Mouse (Mus musculus): ENCODE measurements around the gene Arhgdia.
A peak's percentile ranks its signal among the peaks of the same experiment; 100 is the strongest.
"Not testable (repeated sequence)": the region's sequence is repeated elsewhere in the genome, so short reads cannot be mapped to it uniquely, and the experiment has no call there.

Arhgdia gene

DNA sequence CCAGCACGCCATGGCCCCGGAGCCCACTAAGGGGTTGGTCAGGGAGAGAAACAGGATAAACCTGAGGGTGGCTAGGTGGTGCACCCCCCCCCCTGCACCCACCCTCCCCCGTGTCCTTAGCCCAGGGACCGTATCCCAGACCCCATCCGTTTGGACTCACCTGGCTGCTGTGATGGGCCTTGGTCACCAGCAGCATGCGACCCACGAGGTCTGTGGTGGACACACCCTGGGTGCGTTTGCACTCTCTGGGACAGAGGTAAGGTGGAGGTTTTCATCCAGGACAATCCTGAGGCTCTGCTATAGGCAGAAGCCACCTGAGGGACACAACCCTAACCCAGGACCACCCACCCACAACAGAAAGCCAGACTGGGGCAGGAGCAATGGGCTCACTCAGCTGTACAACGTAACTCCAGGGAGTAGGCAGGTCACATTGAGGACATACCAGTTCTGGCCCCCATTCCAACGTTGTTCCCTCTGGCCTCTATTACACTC is 32.1 kb upstream of the Arhgdia start:
- DNase-seq = peak in 1 of 2 experiments; percentile 26

DNA sequence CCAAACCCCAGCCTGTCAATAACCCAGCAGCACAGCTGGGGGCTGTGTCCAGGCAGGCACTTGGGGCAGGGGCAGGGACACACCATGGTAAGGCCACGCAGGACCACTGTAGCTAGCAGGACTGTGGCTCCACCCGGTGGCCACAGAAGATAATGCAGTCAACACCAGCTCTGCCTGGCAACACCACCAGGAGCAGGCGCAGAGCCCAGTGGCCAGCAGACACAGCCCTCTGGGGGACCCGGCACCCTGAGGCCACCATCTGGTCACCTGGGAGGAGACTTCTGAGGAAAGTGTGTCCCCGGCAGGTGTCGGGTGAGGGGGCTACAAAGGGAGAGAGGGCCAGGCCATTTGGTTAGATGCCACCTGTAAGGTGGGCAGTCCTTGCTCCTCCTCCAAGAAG is 31.3 kb upstream of the Arhgdia start:
- peak; percentile 96 to 97 for DNase-seq

DNA sequence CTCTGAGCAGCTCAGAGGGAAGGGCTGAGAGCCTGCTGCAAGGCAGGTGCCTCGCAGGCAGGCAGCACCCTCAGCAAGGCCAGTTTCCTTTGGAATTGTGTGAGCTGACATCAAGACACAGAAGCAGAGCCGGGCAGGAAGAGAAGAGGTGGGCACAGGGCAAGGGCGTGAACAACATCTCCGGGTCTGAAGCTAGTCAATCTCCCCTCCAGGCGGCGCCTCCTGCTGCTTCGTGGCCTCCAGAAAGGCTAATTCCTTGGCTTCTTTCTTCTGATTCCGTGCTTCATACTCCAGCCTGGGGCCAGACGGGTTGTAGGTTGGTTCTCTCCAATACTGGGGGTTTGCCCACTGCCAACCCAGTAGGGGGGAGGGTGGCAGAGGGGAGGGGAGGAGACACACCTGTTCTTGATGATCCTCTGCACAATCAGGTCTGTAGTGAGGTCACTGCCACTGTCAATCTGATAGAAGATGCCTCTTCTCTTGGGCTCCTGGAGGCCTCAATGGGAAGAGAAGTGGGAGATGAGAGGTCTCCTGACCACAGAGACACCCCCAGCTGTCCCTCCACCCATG is 29.1 kb upstream of the Arhgdia start:
- no peak for DNase-seq

DNA sequence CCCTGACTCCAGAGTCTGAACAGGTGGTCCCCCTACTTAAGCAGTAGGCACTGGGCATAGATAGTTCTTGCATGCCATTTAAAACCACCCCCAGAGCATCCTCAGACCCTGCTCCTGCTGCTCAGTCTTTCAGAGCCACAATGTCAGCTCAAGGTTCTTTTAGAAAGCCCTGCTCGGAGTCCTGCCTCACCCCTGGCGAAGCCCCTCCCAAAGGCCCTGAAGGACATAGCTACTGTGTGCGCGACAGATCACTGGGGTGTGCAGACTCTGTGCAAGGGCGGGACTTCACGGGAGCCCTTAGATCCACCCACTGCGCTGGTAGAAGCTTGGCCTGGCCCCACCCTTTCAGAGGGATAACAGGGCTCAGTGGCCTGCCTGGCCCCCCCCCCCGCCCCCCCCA is 27.8 kb upstream of the Arhgdia start:
- DNase-seq = no peak

DNA sequence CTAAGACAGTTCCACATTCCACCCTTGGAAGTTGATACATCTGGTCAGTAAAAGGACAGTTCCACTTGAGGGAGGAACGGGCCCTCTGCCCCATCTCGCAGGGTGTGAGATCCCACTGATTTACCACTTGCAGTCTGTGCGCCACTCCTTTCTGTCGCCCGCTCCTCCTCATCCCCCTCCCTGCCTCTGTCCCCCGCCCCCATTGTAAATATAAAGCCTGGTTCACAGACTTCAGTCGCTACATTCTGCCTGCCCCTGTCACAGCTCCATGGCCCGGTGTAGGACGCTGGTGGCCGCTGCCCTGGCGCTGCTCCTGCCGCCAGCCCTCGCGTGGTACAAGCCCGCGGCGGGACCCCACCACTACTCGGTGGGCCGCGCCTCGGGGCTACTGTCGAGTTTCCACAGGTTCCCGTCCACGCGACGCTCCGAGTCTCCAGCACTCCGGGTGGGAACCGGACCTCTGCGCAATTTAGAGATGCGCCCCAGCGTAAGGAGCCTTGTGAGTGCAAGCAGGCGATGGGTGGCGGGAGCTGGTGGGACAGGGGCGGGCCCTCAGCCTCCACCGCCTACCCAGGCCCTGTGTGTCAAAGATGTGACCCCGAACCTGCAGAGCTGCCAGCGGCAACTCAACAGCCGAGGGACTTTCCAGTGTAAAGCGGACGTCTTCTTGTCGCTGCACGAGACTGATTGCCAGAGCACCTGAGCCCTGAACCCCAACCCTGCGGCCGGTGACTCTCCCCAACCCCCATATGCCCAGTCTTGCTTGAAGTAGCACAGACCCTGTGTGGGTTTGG is 27.0 kb upstream of the Arhgdia start, which contains the start of gene Npb:
Gene Npb (plus strand): TSS at position 237 of the 794 bp plus-strand sequence.
- peak in 1 of 2 experiments; percentile 32 for DNase-seq

DNA sequence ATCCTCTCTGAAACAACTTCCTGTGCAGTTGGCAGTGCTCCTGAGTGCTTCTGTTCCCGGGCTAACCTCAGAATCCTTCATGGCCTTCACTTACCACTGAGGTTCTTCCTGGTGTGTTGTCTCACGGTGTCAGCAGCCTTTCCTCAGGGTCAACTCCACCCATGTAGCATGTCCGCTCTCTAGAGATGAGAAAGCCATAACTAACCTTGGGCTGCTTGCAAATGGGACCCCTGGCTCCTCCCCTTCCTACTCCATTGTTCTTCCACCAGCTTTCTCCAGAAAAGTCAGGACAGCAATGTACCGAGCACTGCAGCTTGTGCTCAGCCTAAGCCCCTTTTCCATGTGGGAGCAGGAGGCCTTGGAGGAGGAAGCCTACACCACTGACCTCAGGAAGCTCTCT is 25.3 kb upstream of the Arhgdia start:
- no peak for DNase-seq

DNA sequence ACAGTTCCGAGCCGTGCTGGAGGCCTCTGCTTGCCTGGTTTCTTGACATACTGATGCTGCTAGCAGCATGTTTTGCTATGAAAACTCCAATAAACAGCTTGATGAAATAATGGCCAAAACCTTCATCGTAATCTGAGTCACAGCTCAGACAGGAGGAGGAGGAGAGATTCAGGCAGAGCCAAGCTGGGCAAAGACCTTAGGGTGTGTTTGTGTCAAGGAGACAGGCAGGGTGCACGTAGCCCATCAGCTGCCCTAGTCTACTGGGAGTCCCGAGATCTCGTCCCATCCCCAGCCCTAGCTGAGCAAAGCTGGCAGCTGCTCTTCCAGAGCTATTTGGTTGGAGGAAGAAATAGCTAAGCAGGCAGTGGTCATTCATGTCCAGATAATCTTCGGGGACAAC is 24.2 kb upstream of the Arhgdia start:
- DNase-seq = no peak

DNA sequence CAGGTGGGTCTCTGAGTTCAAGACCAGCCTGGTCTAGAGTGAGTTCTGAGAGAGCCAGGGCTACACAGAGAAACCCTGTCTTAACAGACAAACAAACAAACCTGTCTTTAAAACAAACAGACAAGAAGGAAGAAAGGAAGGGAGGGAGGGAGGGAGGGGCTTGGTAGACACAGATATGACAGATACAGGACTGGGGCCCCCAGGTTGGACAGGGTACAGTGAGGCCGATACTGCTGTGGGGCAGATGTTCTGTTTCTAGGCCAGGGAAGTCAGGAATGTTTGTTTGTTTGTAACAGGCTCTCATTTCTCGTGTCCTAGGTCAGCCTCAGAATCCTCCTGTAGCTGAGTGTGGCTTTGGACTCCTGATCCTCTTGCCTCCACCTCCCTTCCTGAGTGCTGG is 22.1 kb upstream of the Arhgdia start:
- no peak for DNase-seq

DNA sequence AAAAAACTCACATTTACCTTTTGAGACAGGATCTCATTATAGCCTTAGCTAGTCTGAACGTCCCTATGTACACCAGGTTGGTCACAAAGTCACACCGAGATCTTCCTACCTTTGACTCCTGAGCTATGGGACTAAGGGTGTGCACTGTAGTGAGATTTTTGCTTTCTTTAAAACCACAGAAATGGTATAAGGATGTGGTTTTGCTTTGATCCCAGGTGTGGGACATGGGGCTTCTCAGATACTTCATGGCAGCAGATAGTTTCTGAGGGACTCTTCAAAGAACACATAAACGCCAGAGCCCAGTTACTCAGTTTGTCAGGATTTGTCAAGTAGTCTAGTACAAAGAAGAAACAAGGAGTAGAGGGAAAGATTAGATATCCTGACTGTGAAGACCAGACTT is 19.3 kb upstream of the Arhgdia start:
- no peak for DNase-seq

DNA sequence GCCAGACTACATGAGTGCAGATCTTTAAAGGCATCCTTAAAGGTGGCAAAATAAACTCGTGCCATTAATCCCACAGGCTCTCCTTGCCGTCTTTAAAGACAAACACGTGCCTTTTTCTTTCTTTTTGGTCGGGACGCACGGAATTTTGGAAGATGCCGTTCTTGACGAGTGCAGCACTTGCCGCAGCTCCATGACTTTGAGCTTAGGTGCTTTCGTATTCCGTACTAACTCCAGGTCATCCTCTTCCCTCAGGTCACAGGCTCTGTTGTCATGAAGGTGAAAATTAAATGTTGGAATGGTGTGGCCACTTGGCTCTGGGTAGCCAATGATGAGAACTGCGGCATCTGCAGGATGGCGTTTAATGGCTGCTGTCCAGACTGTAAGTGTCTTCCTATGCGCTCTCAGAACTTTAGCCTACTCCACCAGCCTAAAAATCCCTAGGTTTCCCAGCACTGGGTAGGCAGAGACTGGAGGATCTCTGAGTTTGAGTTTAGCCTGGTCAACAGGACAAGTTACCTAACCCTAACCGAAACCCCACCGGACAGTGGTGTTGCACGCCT is 17.6 kb upstream of the Arhgdia start:
- DNase-seq = no peak

DNA sequence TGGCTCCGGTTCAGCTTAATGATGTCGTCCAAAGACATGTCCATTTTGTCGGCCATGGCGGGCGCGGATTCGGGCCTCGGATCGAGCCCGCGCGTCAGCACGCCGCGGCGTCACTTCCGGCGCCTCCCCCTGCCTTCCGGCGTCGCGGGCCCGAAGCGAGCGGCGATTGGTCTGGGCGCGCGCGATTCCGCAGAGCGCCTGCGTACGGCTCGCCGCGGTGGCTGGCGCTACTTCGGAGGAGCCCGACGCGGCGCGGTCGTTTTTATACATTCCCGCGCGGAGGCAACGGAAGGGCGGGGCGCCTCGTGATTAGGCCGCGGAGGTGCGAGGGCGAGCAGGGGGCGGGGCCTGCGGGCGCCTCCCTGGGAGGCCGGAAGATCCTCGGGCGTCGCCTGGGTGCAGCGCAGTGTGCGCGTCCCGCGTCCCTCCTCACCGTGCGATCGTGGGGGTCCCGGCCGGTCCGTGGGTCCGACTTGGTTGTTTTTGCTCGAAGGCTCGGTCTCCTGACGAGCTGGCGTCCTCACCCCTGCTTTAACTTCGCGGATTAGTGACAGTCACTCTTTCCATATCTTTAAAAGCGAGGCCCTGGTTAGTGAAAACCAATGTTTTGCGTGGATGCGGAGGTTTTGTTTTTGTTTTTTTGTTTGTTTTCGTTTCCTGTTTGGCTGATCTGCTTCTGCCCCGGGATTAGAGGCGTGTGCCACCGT is 17.0 kb upstream of the Arhgdia start, which contains the start of the genes Alyref and Anapc11:
Gene Alyref (minus strand): TSS at position 83 of the 707 bp plus-strand sequence.
Gene Anapc11 (plus strand): TSS at position 139 of the 707 bp plus-strand sequence.
- peak; percentile 93 to 96 for DNase-seq

DNA sequence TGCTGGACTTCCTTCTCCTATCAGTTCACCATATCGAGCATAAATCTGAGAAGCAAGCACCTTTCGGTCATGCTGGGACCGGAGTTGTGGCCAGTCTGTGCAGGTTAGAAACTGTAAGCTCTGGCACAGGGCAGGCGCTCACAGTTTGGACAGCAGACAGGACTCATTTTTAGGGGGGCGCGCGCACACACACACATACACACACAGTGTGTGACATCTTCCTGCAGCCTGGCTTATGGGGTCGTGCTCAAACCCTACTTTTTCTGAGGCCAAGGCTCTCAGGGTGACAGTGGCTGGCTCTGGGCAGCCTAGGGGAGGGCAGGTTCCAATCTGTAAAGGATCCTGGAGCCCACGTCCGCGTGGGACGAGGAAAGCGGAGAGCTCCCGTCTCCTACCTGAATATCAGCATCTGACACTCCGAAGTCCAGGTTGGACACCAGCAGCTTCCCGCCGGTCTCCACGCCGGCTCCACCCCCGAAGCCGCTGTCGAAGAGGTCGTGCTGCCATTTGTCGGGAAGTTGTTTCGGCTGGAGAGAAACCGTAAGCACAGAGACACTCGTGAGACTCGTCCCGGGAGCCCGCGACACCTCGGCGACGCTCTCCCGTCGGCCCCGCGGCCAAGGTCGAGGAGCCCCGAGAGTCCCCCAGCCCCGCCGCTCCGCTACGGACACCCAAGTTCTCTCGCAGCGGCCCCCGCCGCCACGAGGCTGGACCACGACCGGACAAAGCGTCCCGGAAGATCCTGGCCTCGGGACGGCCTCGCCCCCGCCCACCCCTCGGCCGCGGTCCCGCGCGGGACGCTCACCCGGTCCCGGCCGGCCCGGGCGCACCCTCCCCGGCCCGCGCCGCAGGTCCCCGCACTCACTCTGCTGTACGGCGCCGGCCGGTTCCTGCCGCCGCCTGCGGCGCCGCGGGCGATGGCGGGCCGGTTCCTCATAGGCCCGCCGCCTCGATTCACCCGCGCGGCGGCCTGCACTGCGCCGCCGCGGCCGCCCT is 16.1 kb upstream of the Arhgdia start:
- DNase-seq = peak; percentile 14 to 37

DNA sequence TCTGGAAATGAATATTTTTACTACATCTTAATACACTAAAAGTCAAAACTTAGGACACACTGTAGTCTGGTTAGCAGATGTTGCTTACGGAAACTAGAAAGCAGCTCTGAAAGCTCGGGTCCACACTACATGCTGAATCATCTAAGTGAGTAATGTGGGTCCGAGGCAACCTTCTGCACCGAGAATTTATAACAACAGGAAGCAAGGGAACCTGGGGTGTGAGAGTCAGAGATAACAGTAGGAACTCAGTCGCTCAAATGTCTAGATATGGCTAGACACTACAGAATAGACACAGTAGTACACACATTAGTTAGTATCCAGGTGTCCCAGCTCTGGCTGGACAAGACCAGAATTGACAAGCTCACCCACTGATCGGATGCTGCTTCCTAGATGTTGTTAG is 7.1 kb upstream of the Arhgdia start:
- DNase-seq = no peak

DNA sequence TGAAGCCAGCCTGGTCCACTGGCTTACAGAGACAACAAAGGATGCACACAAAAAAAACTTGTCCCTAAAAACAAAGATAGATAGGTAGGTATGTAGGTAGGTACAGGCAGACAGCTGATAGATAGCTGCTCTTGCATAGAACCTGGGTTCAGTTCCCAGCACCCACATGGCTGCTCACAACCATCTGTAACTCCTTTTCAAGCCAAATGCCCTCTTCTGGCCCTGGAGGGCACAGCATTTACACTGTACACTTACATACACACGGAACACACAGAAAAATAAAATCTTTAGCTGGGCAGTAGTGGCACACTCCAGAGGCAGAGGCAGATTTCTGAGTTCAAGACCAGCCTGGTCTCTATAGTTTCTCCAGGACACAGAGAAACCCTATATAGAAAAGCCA is 2.5 kb upstream of the Arhgdia start:
- DNase-seq = no peak

DNA sequence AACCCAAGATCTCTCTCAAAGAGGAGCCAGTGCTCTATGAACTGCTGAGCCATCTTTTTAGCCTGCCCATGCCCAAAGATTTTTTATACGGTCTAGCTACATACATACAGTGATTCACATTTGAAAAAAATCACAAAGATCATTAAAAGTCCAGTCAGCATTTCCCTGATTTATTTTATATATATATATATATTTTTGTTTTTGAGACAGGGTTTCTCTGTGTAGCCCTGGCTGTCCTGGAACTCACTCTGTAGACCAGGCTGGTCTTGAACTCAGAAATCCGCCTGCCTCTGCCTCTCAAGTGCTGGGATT is 1.5 kb upstream of the Arhgdia start:
- not testable (repeated sequence) for DNase-seq

DNA sequence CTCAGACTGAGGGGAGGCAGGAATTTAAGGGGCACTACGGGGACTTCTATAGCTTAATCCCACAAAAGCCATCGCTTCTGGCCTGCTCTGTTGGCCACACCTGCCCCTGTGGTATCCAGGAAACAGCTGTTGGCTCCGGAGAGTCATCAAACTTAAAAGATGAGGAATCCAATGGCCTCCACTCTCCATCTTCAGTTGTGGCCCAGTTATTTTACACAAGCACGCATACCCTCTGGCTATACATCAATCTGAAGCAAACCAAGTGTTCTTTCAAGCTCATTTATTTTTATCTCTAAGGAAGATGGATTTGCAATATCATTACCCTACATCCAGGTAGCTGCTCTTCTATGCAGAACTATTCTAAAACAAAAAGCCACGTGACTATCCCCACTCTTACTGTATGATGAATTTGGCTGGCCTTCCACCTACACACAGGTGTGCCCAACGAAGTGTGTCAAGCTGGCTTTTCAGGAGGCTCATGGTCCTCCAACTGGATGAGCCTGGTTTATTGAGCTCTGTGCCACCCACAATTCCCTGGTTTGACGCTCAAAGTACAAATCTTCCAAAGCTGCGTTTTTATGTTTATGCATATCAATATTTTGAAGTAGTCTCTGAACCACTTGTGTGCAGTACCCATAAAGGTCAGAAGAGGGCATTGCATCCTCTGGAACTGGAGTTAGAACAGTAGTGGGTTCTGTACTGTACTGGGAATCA is 1.0 kb upstream of the Arhgdia start:
- DNase-seq = peak; percentile 55 to 70

DNA sequence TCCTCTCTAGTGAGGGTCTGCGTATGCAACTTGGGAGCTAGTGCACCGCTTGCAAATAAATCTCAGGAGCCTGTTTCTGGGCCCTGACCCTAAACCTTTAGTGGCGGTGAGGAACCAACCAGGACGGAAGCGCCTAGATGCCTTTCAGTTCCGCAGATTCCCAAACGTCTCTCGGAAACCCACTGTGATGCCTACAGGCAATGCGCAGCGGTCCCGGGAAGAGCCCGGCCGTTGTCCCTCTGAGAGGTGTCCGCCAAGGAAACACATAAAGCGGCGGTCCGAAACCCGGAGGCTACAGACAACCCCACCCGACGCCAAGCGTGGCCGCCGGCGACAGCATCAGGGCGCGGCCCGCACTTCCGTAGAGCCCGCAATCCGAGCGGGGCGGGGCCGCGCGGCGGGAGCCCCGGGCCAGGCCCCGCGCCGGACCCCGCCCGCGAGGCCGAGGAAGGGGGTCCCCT is 523 bp downstream of the Arhgdia start:
- peak; percentile 55 for DNase-seq

DNA sequence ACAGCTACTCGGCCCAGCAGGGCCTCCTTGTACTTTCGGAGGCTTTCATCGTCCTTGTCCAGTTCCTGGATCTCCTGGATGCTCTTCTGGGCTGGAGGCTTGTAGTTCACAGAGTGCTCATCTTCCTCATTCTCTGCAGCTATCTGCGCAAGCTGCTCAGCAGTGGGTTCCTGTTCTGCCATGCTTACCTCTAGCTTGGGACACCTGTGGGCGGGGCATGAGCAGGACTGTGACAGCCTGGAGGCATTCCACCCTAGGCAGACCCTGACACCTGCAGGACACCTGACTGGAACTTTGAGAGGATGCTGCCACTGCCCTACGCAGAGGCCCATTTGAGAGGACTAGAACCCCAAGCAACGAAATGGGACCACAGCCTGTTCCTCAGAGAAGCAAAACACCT is 1.2 kb downstream of the Arhgdia start:
- DNase-seq = peak; percentile 39 to 41

DNA sequence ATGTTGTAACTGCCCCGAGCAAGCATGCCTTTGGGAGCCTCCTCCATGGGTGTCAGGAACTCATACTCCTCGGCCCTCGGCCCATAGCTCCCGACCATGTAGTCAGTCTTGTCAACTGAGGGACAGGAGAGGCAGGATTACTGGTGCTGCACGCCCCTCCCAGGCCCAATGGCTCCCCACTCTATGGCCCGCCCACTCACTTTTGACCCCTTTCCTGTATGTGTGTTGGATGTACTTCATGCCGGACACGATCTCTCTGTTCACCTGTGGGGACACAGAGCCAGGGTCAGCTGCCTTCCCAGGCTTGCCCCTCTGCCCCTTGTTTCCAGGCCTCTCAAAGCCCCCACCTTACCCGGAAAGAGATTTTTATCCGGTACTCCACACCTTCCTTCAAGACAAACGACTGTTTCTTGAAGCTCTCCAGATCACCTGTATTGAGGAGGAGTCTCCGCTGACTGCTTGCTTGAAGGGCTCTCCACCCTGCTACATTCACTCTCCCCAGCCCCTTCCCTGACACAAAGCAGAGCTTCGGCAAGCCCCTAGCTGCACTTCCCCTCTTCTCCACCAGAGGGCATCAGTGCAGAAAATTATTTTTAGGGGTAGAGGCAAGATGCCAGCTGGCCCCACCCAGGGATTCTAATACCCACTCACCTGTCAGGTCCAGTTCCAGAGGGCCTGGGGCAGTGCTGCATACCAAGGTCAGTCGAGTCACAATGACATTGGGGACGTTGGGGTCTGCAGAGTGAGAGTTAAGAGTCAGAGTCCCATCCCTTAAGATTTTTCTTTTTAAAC is 1.9 kb downstream of the Arhgdia start:
- DNase-seq = peak; percentile 89 to 93

DNA sequence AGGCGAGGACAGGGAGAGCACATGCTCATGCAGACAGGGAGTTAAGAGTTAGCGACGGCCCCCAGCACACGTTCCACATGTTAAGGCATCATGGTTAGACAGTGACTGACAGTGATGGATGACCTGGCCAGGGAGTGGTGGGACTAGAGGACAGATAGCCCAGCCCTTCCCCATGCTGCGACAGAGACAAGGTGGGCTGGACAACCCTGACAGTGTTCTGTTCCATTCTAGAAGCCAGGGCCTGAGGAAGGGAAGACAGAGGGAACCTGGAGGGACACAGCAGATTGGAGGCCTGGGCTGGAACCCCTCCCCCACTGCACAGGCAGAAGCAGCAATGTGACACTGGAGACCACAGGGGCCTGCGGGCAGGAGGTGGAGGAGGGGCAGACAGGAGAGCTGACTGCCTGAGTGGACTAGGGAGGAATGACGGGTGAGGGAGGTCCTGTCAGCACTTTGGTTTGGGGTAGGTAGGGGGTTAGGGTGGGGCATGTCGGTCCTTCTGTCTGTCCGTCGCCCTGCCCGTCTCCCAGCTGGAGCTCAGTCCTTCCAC is 2.7 kb downstream of the Arhgdia start:
- DNase-seq = peak; percentile 22 to 42
